Mouse (Mus musculus): ENCODE data around the gene Ezh1. TPM values are rescaled to one million over a fixed set of nuclear protein-coding genes. Genes with fewer than 3 reads are reported as not detected.

Gene Ezh1
- polyA plus RNA-seq, 1 experiment from 2014 or later: 10.4 TPM

GRCm38 (mm10) chr11:101190181-101190912 is 35.9 kb downstream of the Ezh1 start:
- H3K4me2 ChIP-seq: no peak overlapping the region
- 45% methylated on average over 8 of the region's 8 CpGs for WGBS

GRCm38 (mm10) chr11:101189495-101190180 is 36.6 kb downstream of the Ezh1 start:
- WGBS: 13% methylated on average over 6 of the region's 6 CpGs
- Histone ChIP-seq H3K27me3 (ENCODE audit: control insufficient read depth, insufficient read depth, low read length) (no peaks in the 10 kb centered on the region), H3K4me2 (no peak overlapping the region), H3K9me3 (ENCODE audit: control insufficient read depth, low read length) (no peaks in the 10 kb centered on the region), H3K27ac (ENCODE audit: low read depth, low read length) (peak overlapping the region; percentile 86), H3K9ac (ENCODE audit: low read length) (0 out of 2 replicates have a peak overlapping the region, but pooled peaks have one; percentile 12), H3K36me3 (ENCODE audit: control insufficient read depth, insufficient read depth, low read length) (no peaks in the 10 kb centered on the region), H3K4me3 (ENCODE audit: low read depth, low read length) (no peak overlapping the region), H3K4me1 (ENCODE audit: control insufficient read depth, insufficient read depth, low read length) (peaks cover 17% of the 10 kb centered on the region)
- DNase-seq (ENCODE audit: low spot score, missing footprints) (peak; percentile 83), ATAC-seq (ENCODE audit: low FRiP score) (peak; percentile 86)

More at GRCm38 (mm10) chr11:101190181-101190912, 35.9 kb downstream of the Ezh1 start:
- peak; percentile 85 for DNase-seq (ENCODE audit: low spot score, missing footprints)
- Histone ChIP-seq H3K36me3 (ENCODE audit: control insufficient read depth, insufficient read depth, low read length) (no peaks in the 10 kb centered on the region), H3K4me3 (ENCODE audit: low read depth, low read length) (no peak overlapping the region), H3K27ac (ENCODE audit: low read depth, low read length) (peak overlapping the region; percentile 86), H3K9ac (ENCODE audit: low read length) (0 out of 2 replicates have a peak overlapping the region, but pooled peaks have one; percentile 12), H3K9me3 (ENCODE audit: control insufficient read depth, low read length) (no peaks in the 10 kb centered on the region), H3K27me3 (ENCODE audit: control insufficient read depth, insufficient read depth, low read length) (no peaks in the 10 kb centered on the region), H3K4me1 (ENCODE audit: control insufficient read depth, insufficient read depth, low read length) (peaks cover 17% of the 10 kb centered on the region)
- ATAC-seq (ENCODE audit: low FRiP score): peak; percentile 47

GRCm38 (mm10) chr11:101188166-101188805 is 38.0 kb downstream of the Ezh1 start:
- peak; percentile 75 for DNase-seq (ENCODE audit: low spot score, missing footprints)
- Histone ChIP-seq H3K9me3 (ENCODE audit: control insufficient read depth, low read length) (no peaks in the 10 kb centered on the region), H3K36me3 (ENCODE audit: control insufficient read depth, insufficient read depth, low read length) (no peaks in the 10 kb centered on the region), H3K4me2 (no peak overlapping the region), H3K4me3 (ENCODE audit: low read depth, low read length) (no peak overlapping the region), H3K4me1 (ENCODE audit: control insufficient read depth, insufficient read depth, low read length) (peaks cover 17% of the 10 kb centered on the region), H3K27me3 (ENCODE audit: control insufficient read depth, insufficient read depth, low read length) (no peaks in the 10 kb centered on the region), H3K9ac (ENCODE audit: low read length) (no peak overlapping the region), H3K27ac (ENCODE audit: low read depth, low read length) (no peak overlapping the region)
- WGBS: 82% methylated on average over 11 of the region's 11 CpGs
- ATAC-seq (ENCODE audit: low FRiP score): no peak

GRCm38 (mm10) chr11:101187541-101187940 is 38.7 kb downstream of the Ezh1 start:
- H3K36me3 ChIP-seq (ENCODE audit: control insufficient read depth, insufficient read depth, low read length): no peaks in the 10 kb centered on the region
- no peaks in the 10 kb centered on the region for H3K27me3 ChIP-seq (ENCODE audit: control insufficient read depth, insufficient read depth, low read length)
- H3K4me1 ChIP-seq (ENCODE audit: control insufficient read depth, insufficient read depth, low read length): peaks cover 17% of the 10 kb centered on the region
- H3K4me2 ChIP-seq: no peak overlapping the region
- no peaks in the 10 kb centered on the region for H3K9me3 ChIP-seq (ENCODE audit: control insufficient read depth, low read length)
- no peak overlapping the region for H3K4me3 ChIP-seq (ENCODE audit: low read depth, low read length)
- H3K9ac ChIP-seq (ENCODE audit: low read length): no peak overlapping the region
- DNase-seq (ENCODE audit: low spot score, missing footprints) (peak; percentile 54), ATAC-seq (ENCODE audit: low FRiP score) (no peak)
- H3K27ac ChIP-seq (ENCODE audit: low read depth, low read length): no peak overlapping the region
- 89% methylated on average over 5 of the region's 5 CpGs for WGBS

GRCm38 (mm10) chr11:101186526-101187247 is 39.6 kb downstream of the Ezh1 start:
- ATAC-seq (ENCODE audit: low FRiP score) (no peak), DNase-seq (ENCODE audit: low spot score, missing footprints) (peak; percentile 17)
- Histone ChIP-seq H3K27me3 (ENCODE audit: control insufficient read depth, insufficient read depth, low read length) (no peaks in the 10 kb centered on the region), H3K27ac (ENCODE audit: low read depth, low read length) (no peak overlapping the region), H3K9ac (ENCODE audit: low read length) (no peak overlapping the region), H3K4me2 (no peak overlapping the region), H3K9me3 (ENCODE audit: control insufficient read depth, low read length) (no peaks in the 10 kb centered on the region), H3K4me1 (ENCODE audit: control insufficient read depth, insufficient read depth, low read length) (peaks cover 17% of the 10 kb centered on the region), H3K36me3 (ENCODE audit: control insufficient read depth, insufficient read depth, low read length) (no peaks in the 10 kb centered on the region), H3K4me3 (ENCODE audit: low read depth, low read length) (no peak overlapping the region)
- WGBS: 85% methylated on average over 27 of the region's 27 CpGs

GRCm38 (mm10) chr11:101185441-101185840 is 40.8 kb downstream of the Ezh1 start:
- peak; percentile 37 for DNase-seq (ENCODE audit: low spot score, missing footprints)
- no peak overlapping the region for H3K27ac ChIP-seq (ENCODE audit: low read depth, low read length)

GRCm38 (mm10) chr11:101184984-101185383 is 41.3 kb downstream of the Ezh1 start:
- WGBS: 85% methylated on average over 12 of the region's 12 CpGs
- no peak overlapping the region for H3K4me3 ChIP-seq (ENCODE audit: low read depth, low read length)
- H3K4me2 ChIP-seq: no peak overlapping the region
- no peak overlapping the region for H3K9ac ChIP-seq (ENCODE audit: low read length)
- no peaks in the 10 kb centered on the region for H3K9me3 ChIP-seq (ENCODE audit: control insufficient read depth, low read length)
- ATAC-seq (ENCODE audit: low FRiP score) (no peak), DNase-seq (ENCODE audit: low spot score, missing footprints) (peak; percentile 54)
- no peak overlapping the region for H3K27ac ChIP-seq (ENCODE audit: low read depth, low read length)
- H3K36me3 ChIP-seq (ENCODE audit: control insufficient read depth, insufficient read depth, low read length): no peaks in the 10 kb centered on the region
- H3K27me3 ChIP-seq (ENCODE audit: control insufficient read depth, insufficient read depth, low read length): no peaks in the 10 kb centered on the region
- H3K4me1 ChIP-seq (ENCODE audit: control insufficient read depth, insufficient read depth, low read length): peaks cover 6% of the 10 kb centered on the region

More at GRCm38 (mm10) chr11:101185441-101185840, 40.8 kb downstream of the Ezh1 start:
- no peaks in the 10 kb centered on the region for H3K27me3 ChIP-seq (ENCODE audit: control insufficient read depth, insufficient read depth, low read length)
- no peaks in the 10 kb centered on the region for H3K36me3 ChIP-seq (ENCODE audit: control insufficient read depth, insufficient read depth, low read length)
- WGBS: 89% methylated on average over 4 of the region's 4 CpGs
- H3K4me1 ChIP-seq (ENCODE audit: control insufficient read depth, insufficient read depth, low read length): peaks cover 10% of the 10 kb centered on the region
- no peaks in the 10 kb centered on the region for H3K9me3 ChIP-seq (ENCODE audit: control insufficient read depth, low read length)
- H3K4me3 ChIP-seq (ENCODE audit: low read depth, low read length): no peak overlapping the region
- H3K4me2 ChIP-seq: no peak overlapping the region
- no peak overlapping the region for H3K9ac ChIP-seq (ENCODE audit: low read length)
- no peak for ATAC-seq (ENCODE audit: low FRiP score)

GRCm38 (mm10) chr11:101182771-101183517 is 43.3 kb downstream of the Ezh1 start:
- H3K4me1 ChIP-seq (ENCODE audit: control insufficient read depth, insufficient read depth, low read length): no peaks in the 10 kb centered on the region
- ATAC-seq (ENCODE audit: low FRiP score) (no peak), DNase-seq (ENCODE audit: low spot score, missing footprints) (peak; percentile 51)
- no peak overlapping the region for H3K27ac ChIP-seq (ENCODE audit: low read depth, low read length)
- WGBS: 75% methylated on average over 14 of the region's 14 CpGs
- peaks cover 11% of the 10 kb centered on the region for H3K27me3 ChIP-seq (ENCODE audit: control insufficient read depth, insufficient read depth, low read length)
- H3K4me2 ChIP-seq: no peak overlapping the region
- no peak overlapping the region for H3K4me3 ChIP-seq (ENCODE audit: low read depth, low read length)
- no peak overlapping the region for H3K9ac ChIP-seq (ENCODE audit: low read length)
- no peaks in the 10 kb centered on the region for H3K9me3 ChIP-seq (ENCODE audit: control insufficient read depth, low read length)
- no peaks in the 10 kb centered on the region for H3K36me3 ChIP-seq (ENCODE audit: control insufficient read depth, insufficient read depth, low read length)

Measured in midbrain, embryonic 11.5 days (tissue).